23 mouse cellular contexts compared by ENCODE assay signal in the genomic region with DNA sequence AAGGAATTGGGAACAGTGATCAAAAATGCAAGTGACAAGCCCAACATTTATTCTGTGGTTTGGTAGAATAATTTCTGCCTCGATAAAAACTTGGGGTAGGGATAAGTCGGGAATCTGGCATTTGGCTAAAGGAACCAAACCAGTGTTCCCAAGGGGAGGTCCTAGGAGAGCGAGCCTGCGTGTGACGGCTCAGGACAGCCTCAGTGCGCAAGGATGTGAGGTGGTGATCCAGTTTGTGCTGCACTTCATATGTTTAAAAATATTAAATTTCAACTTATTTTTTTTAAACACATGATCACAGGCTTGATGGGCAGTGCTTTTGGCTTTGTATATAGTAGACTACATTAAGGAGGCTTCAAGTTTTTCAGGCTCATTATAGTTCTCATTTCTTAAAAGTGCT.
"Had no signal": no experiment of that assay in that cellular context is flagged by ENCODE, and none has a peak within 500 bp of the region (broad histone marks: within the 10 kb centered on the region; RNA-seq: fewer than 3 reads in every experiment).

No protein-coding gene starts in this region.

- H3K9ac ChIP-seq: heart, embryonic 12.5 days; hindbrain, embryonic 12.5 days; hindbrain, embryonic 14.5 days; limb, embryonic 12.5 days; liver, embryonic 13.5 days; liver, embryonic 15.5 days had no signal

- H3K27ac ChIP-seq: gastrocnemius, adult 2 months; heart, embryonic 10.5 days; hindbrain, embryonic 10.5 days; hindbrain, embryonic 12.5 days; hindbrain, embryonic 14.5 days; layer of hippocampus, adult 2 months; left cerebral cortex, adult 2 months; limb, embryonic 10.5 days; limb, embryonic 12.5 days; liver, embryonic 13.5 days; liver, embryonic 15.5 days had no signal

- H3K9me3 ChIP-seq: heart, embryonic 10.5 days; heart, embryonic 12.5 days; hindbrain, embryonic 10.5 days; hindbrain, embryonic 12.5 days; limb, embryonic 10.5 days; limb, embryonic 12.5 days; liver, embryonic 13.5 days; liver, embryonic 15.5 days had no signal

- DNase-seq: gastrocnemius, adult 2 months; gastrocnemius, postnatal 10 days; gastrocnemius, postnatal 25 days; heart, postnatal 10 days; heart, postnatal 4 days; kidney, adult 18-20 months; kidney, adult 8-10 months; kidney, postnatal 10 days; kidney, postnatal 25 days; kidney, postnatal 4 days; liver; liver, embryonic 13.5 days had no signal

- H3K4me2 ChIP-seq: heart, embryonic 12.5 days; hindbrain, embryonic 12.5 days; hindbrain, embryonic 14.5 days; limb, embryonic 12.5 days; liver, embryonic 11.5 days; liver, embryonic 13.5 days; liver, embryonic 15.5 days had no signal

- H3K4me3 ChIP-seq: gastrocnemius, adult 2 months; heart, embryonic 10.5 days; heart, embryonic 12.5 days; hindbrain, embryonic 10.5 days; hindbrain, embryonic 12.5 days; layer of hippocampus, adult 2 months; left cerebral cortex, adult 2 months; limb, embryonic 10.5 days; limb, embryonic 12.5 days; liver, embryonic 13.5 days; liver, embryonic 15.5 days had no signal

- H3K27me3 ChIP-seq: heart, embryonic 12.5 days; hindbrain, embryonic 12.5 days; limb, embryonic 12.5 days; liver, embryonic 13.5 days had no signal
